Mouse (Mus musculus) midbrain, embryonic 14.5 days (tissue): ENCODE results near the gene Arid1b. TPM values are rescaled to one million over a fixed set of nuclear protein-coding genes. Genes with fewer than 3 reads are reported as not detected.
"Not testable (repeated sequence)": the region's sequence is repeated elsewhere in the genome, so short reads cannot be mapped to it uniquely, and the experiment has no call there.

Experiments used
- ATAC-seq: fragments of 200-750 bp; cut with Nextera tagmentation; 2 replicates; pipeline ENCODE4 v1.8.0; 2017; ENCODE audit warnings: moderate number of reproducible peaks, moderate library complexity; ENCODE audit not compliant: low FRiP score, low TSS enrichment
- DNase-seq: peaks from one replicate; pipeline ENCODE4 v3.0.0-alpha.2; 2015
- H3K27ac ChIP-seq: fragments of 300-500 bp; sonication (generic); replicated peaks from 2 replicates; pipeline ENCODE4 v1.5.1; 2014; ENCODE audit warnings: mild to moderate bottlenecking, low read depth, low read length, moderate library complexity
- H3K27me3 ChIP-seq: fragments of 300-500 bp; sonication (generic); 2 replicates; pipeline ENCODE4 v1.6.1; 2014; ENCODE audit warnings: low read length, control low read depth, mixed read lengths; ENCODE audit not compliant: control insufficient read depth, insufficient read depth
- H3K36me3 ChIP-seq: fragments of 300-500 bp; sonication (generic); 2 replicates; pipeline ENCODE4 v1.6.1; 2014; ENCODE audit warnings: low read length, control low read depth; ENCODE audit not compliant: control insufficient read depth, insufficient read depth
- H3K4me1 ChIP-seq: fragments of 300-500 bp; sonication (generic); 2 replicates; pipeline ENCODE4 v1.6.1; 2014; ENCODE audit warnings: mild to moderate bottlenecking, antibody characterized with exemption, low read length, control low read depth; ENCODE audit not compliant: control insufficient read depth, insufficient read depth
- H3K4me2 ChIP-seq: fragments of 300-500 bp; sonication (generic); 2 replicates; pipeline ENCODE4 v1.6.1; 2014; ENCODE audit warnings: mild to moderate bottlenecking, low read length, moderate library complexity
- H3K4me3 ChIP-seq: fragments of 300-500 bp; sonication (generic); replicated peaks from 2 replicates; pipeline ENCODE4 v1.5.1; 2014; ENCODE audit warnings: low read depth, low read length
- H3K9ac ChIP-seq: fragments of 300-500 bp; sonication (generic); replicated peaks from 2 replicates; pipeline ENCODE4 v1.6.1; 2014; ENCODE audit warnings: mild to moderate bottlenecking, low read length, moderate library complexity
- H3K9me3 ChIP-seq: fragments of 300-500 bp; sonication (generic); 2 replicates; pipeline ENCODE4 v1.6.1; 2016; ENCODE audit warnings: low read length, control low read depth, mixed read lengths; ENCODE audit not compliant: control insufficient read depth
- WGBS: fragments of 180-500 bp; shearing (Covaris S2); extraction: QIAGEN DNeasy Blood & Tissue Kit; methylation state at CpG from one replicate; pipeline ENCODE4 v1.1.7; 2014; 5-methylcytosine and 5-hydroxymethylcytosine counted together
- polyA plus RNA-seq: library from polyadenylated mRNA; unstranded; fragments of >200 nt; fragmentation: Nextera tagmentation; extraction: Ambion mirVana; gene quantifications from 2 replicates; pipeline ENCODE4 v1.2.1, GENCODE M21; 2014

The Arid1b gene
- polyA plus RNA-seq, 1 experiment from 2014 or later: 23.8 TPM

DNA sequence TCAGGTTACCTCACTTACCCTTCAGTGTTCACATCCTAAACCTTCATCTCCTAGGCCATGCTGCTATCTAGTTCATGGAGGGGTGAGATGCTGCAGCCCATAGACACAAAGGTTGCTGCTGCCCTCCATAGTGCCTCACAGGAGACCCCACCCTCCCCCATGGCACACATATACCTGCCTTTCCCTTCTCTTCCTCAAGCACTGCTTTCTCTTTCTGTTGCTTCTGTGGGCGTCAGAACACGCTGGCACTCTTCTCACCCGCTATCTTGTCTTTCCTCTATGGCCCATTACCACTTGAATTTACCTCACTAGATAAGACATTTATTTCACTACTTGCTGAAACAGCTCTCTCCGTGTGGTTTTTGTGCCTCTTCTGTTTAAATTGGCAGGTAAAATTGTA is 113.4 kb downstream of the Arid1b start:
- Histone ChIP-seq H3K9me3 (no peaks in the 10 kb centered on the region), H3K27me3 (no peaks in the 10 kb centered on the region), H3K27ac (no peak overlapping the region), H3K36me3 (no peaks in the 10 kb centered on the region), H3K4me1 (peaks cover 38% of the 10 kb centered on the region), H3K4me3 (no peak overlapping the region), H3K9ac (no peak overlapping the region), H3K4me2 (no peak overlapping the region)
- no peak for DNase-seq
- no peak for ATAC-seq
- WGBS: 89% methylated on average over 4 of the region's 4 CpGs

DNA sequence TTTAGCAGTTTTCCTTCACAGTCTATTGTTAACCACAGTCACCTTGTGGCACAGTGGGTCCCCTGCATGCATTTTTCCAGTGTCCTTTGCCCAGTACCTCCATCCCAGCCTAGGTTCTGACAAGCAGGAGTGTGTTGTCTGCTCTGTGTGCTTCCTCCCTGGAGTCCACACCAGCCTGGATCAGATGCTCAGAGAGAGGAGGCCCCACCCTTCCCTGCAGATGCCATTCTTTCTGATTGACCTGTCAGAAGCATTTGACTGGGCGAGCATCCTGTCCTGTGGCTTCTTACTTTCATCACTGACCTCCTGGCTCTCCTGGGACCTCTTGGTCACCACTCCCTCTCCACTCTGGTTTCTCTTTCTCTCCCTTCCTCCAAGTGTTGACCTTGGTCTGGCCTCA is 113.9 kb downstream of the Arid1b start:
- 79% methylated on average over 1 of the region's 1 CpGs for WGBS
- H3K36me3 ChIP-seq: no peaks in the 10 kb centered on the region
- H3K27me3 ChIP-seq: no peaks in the 10 kb centered on the region
- ATAC-seq (no peak), DNase-seq (no peak)
- no peak overlapping the region for H3K4me2 ChIP-seq
- H3K4me1 ChIP-seq: peaks cover 38% of the 10 kb centered on the region
- H3K27ac ChIP-seq: no peak overlapping the region
- H3K9ac ChIP-seq: no peak overlapping the region
- H3K4me3 ChIP-seq: no peak overlapping the region
- no peaks in the 10 kb centered on the region for H3K9me3 ChIP-seq

DNA sequence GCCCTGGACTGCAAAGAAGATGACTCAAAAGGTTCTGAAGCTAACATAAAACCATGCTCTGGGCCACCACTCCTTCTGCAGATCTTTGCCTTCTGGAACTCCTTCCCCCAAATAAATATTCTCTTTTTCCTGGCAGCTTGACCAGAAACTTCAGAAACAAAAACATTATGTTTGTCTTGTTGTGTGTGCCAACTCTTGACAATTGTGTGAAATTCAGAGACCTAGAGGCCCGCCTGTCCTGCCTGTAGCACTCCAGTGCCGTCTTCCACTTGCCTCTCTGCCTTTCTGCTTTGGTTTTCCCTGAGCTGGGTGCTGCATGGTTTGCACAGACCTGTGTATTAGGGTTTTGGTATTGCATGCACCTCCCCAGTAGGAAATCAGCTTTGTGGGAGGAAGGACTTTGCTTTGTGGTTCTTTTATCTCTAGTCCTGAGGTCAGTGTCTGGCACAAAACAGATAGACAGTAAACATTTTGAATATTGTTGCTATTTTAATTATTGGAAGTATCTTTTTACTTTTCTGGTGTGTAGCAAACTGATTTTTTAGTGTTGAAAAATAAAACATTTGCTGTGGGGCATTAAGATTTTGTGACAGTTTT is 114.5 kb downstream of the Arid1b start:
- no peaks in the 10 kb centered on the region for H3K9me3 ChIP-seq
- ATAC-seq: no peak
- no peak for DNase-seq
- H3K4me3 ChIP-seq: no peak overlapping the region
- H3K36me3 ChIP-seq: no peaks in the 10 kb centered on the region
- no peaks in the 10 kb centered on the region for H3K27me3 ChIP-seq
- H3K4me2 ChIP-seq: no peak overlapping the region
- 83% methylated on average over 2 of the region's 2 CpGs for WGBS
- no peak overlapping the region for H3K27ac ChIP-seq
- no peak overlapping the region for H3K9ac ChIP-seq
- H3K4me1 ChIP-seq: peaks cover 38% of the 10 kb centered on the region

DNA sequence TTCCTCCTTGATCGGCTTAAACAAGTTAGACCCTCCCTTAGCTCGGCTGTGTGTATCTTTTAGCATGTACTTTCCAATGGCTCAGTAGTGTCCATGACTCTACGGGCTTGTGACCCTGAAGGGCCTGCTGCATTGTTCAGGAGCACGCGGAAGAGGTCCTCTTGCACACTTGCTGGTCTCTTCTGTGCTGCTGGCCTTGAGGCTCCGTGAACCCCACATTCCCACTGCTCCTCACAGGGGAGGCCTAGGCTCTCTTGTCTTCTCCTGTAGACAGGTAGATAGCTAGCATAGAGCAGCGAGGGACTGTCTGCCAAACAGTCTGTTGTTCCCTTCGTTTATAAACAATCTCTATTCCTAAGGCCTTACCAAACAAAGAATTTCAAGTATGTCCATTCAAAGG is 115.2 kb downstream of the Arid1b start:
- no peak overlapping the region for H3K4me2 ChIP-seq
- H3K27ac ChIP-seq: no peak overlapping the region
- H3K27me3 ChIP-seq: no peaks in the 10 kb centered on the region
- ATAC-seq: no peak
- no peaks in the 10 kb centered on the region for H3K36me3 ChIP-seq
- no peaks in the 10 kb centered on the region for H3K9me3 ChIP-seq
- H3K4me3 ChIP-seq: no peak overlapping the region
- no peak for DNase-seq
- 91% methylated on average over 8 of the region's 8 CpGs for whole genome bisulfite sequencing
- H3K4me1 ChIP-seq: peaks cover 43% of the 10 kb centered on the region
- H3K9ac ChIP-seq: no peak overlapping the region

DNA sequence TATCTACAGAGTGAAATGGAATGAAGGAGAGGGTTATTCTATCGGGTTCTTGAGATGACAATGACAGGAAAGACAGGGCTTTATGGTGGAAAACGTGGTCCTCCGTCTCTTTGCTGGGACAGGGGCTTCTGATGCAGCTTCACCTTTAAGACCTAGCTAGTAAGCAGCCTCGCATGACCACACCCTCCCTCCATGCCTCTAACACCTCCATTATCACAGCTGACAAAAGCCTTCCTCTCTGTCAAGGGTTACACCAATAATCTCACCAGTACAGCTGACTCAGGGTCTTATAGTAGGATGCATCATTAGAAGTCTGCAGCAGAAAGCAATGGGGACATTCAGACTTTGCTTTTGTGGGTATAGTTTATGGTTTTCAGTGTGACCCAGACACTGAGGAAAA is 116.0 kb downstream of the Arid1b start:
- no peaks in the 10 kb centered on the region for H3K27me3 ChIP-seq
- peaks cover 35% of the 10 kb centered on the region for H3K4me1 ChIP-seq
- H3K9me3 ChIP-seq: no peaks in the 10 kb centered on the region
- ATAC-seq: no peak
- H3K36me3 ChIP-seq: no peaks in the 10 kb centered on the region
- H3K4me2 ChIP-seq: no peak overlapping the region
- H3K27ac ChIP-seq: no peak overlapping the region
- no peak overlapping the region for H3K9ac ChIP-seq
- H3K4me3 ChIP-seq: no peak overlapping the region
- WGBS: 83% methylated on average over 4 of the region's 4 CpGs
- DNase-seq: no peak

DNA sequence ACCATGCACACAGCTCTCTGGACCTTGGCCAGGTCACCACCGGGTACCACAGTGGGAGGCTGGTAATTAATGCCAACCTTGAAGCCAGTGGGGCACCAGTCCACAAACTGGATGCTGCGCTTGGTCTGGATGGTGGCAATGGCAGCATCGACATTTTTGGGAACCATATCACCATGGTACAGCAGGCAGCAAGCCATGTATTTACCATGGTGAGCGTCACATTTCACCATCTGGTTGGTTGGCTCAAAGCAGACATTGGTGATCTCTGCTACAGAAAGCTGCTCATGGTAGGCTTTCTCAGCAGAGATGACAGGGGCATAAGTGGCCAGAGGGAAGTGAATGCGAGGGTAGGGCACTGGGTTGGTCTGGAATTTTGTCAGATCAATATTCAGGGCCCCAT is 116.8 kb downstream of the Arid1b start:
- not testable (repeated sequence) for H3K4me3 ChIP-seq, H3K27ac ChIP-seq, H3K4me2 ChIP-seq, ATAC-seq, H3K36me3 ChIP-seq, H3K27me3 ChIP-seq, H3K9me3 ChIP-seq, H3K9ac ChIP-seq, DNase-seq
- 91% methylated on average over 5 of the region's 5 CpGs for WGBS
- peaks cover 28% of the 10 kb centered on the region for H3K4me1 ChIP-seq

DNA sequence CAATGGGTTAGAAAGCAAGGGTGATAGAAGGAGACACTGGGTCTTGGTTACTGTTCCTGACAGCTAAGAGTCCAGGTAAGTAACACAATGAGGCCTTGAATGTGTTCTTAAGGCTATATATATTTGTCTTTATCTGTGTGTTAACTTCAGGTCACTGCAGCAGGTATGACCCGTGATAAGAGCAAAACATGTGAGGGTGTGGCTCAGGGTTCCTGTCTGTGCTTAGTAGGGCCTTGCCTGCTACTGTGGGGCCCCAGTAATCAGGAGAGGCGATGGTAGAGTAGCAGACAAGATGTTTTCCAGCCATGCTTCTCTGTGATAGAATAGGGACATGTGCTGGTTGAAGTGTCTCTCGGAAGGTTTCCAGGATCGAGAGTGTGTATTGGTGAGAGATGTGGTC is 118.0 kb downstream of the Arid1b start:
- Histone ChIP-seq H3K4me2 (no peak overlapping the region), H3K4me3 (no peak overlapping the region), H3K36me3 (no peaks in the 10 kb centered on the region), H3K9ac (no peak overlapping the region), H3K4me1 (peaks cover 17% of the 10 kb centered on the region), H3K9me3 (no peaks in the 10 kb centered on the region), H3K27ac (no peak overlapping the region), H3K27me3 (no peaks in the 10 kb centered on the region)
- ATAC-seq (no peak), DNase-seq (no peak)
- WGBS: 93% methylated on average over 4 of the region's 4 CpGs

DNA sequence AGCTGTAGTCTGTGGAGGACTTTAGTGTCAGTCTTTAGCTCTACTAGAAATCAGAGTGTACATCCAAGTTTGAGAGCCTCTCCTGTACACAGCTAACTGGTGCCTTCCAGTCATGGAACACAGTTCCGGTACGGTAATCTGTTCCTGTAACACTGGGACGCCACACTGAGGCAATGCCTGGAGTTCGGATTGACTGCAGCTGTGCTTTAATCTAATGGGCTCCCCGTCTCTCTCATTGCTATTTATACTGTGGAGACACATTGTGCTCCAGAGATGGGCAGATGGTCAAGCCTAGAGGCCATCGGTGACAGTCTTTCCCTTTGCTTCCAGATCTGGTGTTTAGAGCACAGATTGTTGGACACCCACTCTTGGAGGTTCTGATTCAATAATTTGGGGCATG is 121.8 kb downstream of the Arid1b start:
- Histone ChIP-seq H3K27me3 (no peaks in the 10 kb centered on the region), H3K4me1 (peaks cover 7% of the 10 kb centered on the region), H3K4me2 (no peak overlapping the region), H3K4me3 (no peak overlapping the region), H3K9ac (no peak overlapping the region), H3K9me3 (no peaks in the 10 kb centered on the region), H3K27ac (no peak overlapping the region), H3K36me3 (no peaks in the 10 kb centered on the region)
- 84% methylated on average over 6 of the region's 6 CpGs for WGBS
- ATAC-seq (no peak), DNase-seq (no peak)

DNA sequence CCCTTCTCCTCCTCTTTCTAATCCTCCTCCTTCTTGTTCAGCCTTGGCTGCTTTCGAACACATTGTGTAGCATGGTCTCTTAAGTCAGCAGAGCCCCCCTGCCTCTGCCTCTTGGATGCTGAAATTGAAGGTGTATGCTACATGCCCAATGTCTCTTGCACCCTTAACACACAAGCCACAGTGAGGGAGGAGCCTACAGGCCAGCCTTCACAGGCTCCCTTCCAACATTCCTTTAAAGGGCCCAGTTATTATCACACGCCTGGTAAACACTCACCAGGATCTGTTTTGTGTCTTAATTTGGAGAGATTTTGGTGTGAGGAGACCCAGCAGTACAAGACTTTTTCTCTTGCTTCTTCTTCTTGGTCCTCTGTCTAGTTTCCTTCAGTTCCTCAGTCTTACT is 122.9 kb downstream of the Arid1b start:
- H3K27ac ChIP-seq: no peak overlapping the region
- no peak overlapping the region for H3K4me3 ChIP-seq
- peaks cover 8% of the 10 kb centered on the region for H3K4me1 ChIP-seq
- no peaks in the 10 kb centered on the region for H3K36me3 ChIP-seq
- no peak overlapping the region for H3K9ac ChIP-seq
- H3K4me2 ChIP-seq: no peak overlapping the region
- ATAC-seq: no peak
- 63% methylated on average over 2 of the region's 2 CpGs for WGBS
- no peaks in the 10 kb centered on the region for H3K9me3 ChIP-seq
- no peaks in the 10 kb centered on the region for H3K27me3 ChIP-seq
- no peak for DNase-seq
